Mouse (Mus musculus): Measurements from ENCODE around the gene Plcz1.

The Plcz1 gene

DNA sequence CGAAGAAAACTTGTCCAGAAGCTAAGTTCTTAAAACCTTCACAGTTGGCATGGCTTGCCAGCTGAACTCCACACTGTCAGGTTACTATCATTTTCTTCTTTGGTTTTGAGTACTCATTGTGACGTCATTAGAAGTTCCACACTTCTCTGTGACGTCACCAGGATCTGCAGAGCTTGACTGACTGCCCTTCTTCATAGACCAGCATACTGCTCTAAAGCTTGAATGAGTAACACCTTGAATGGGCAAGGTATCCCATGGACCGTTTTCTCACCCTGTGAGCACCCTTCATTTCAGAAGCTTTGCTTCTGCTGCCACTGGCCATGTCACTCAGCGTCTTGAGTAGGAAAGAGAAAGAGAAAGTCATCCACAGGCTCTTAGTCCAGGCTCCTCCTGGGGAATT, at the start of gene Plcz1:
Plcz1 (minus strand) TSS at position 101 of the 400 bp plus-strand sequence.
- no peak for DNase-seq

GRCm38 (mm10) chr6:140089855-140090254, 48.6 kb upstream of the Plcz1 start:
- no peak for DNase-seq

DNA sequence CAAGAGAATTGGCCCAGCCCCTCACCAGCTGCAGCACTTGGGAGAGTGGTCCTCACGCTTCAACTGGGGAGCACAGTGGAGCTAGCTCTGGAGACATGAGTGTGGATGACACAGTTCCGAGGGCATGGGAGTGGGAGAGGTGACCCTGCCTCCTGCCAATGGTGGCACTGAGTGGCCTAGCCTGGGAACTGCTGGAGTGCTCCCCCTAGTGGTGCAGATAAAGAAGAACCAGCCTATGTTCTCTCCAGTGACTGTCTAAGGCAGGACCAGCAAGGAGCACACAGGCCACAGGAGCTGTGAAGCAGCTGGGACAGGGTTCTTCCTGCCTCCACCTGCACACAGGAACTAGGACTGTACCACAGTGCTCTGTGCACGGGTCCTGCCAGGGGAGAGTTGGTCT, 40.5 kb upstream of the Plcz1 start:
- DNase-seq, result no peak

DNA sequence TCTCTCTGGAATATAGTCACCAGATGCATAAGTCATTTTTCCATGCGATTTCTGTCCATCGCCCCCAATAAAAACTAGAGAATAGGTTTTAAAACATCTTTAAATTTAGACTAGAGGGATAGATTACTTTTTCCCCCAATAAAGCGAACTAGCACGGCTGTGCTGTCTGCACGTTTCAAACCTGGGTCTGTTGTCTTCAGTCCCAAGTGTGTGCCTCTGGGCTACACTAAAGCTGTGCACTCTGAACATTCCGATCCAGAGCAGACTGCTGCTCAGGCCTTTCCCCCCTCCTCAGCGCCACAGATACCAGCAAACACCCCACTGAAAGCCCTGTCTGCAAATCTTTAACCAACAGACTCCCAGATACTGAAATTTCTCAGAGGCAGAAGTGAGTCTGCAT, 39.7 kb upstream of the Plcz1 start:
- no peak for DNase-seq

DNA sequence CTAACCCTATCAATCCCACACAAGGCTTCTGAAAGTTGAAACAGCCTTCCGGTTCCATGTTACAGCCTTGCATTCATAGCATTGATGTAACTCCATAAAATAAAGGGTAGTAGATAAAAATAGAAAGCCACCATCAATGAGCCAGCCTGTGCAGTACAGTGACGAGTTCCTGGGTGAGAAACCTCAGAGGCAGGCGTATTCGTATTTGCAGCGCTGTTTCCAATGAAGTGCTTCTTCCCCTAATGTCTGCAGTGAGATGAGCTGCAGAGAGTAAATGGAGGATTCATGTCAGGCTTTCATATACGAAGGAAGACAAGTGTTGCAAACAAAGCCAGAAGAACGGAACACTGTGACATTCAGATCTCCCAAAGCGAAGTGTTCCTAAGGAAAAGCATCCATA, 27.9 kb upstream of the Plcz1 start:
- DNase-seq, result no peak

- peak; percentile 53 for DNase-seq
Observed at GRCm38 (mm10) chr6:140054271-140054928, 13.1 kb upstream of the Plcz1 start.

DNA sequence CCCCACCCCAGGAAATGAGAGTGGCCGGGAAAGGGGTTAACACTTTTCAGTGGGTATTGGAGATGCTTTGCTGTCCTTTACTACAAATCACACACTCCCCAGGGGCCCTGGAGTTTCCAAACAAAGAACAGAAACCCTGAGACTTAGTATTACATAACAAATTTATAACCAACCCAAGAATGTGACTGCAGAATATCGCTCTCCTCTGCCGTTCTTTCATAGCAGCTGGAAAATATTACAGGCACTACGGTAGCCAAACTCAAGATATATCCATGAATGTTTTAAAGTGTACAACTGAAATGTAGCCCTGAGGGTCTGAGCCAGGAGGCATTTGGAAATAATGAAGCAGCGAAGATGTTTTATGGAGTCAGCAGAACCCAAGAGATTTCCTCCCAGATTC, 10.2 kb upstream of the Plcz1 start:
- DNase-seq, result peak; percentile 95

DNA sequence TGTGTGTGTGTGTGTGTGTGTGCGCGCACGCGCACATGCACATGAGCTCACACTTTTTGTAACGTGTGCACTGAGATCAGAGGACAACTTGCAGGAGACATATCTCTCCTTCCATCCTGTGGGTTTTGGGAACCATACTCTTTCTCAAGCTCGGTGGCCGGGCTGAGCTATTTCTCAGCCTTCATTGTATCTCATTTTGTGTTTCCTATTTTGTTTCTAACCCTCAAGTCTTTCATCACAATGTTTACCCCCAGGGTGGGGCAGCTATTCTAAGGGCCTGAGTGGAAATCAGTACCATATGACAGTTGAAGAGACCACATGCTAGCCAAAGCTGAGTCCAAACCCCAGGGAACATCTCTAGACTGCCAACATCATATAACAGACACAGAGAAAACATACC, 305 bp downstream of the Plcz1 start, which contains the start of gene Capza3:
Capza3 (plus strand) TSS at position 301 of the 400 bp plus-strand sequence.
- peak; percentile 58 for DNase-seq

DNA sequence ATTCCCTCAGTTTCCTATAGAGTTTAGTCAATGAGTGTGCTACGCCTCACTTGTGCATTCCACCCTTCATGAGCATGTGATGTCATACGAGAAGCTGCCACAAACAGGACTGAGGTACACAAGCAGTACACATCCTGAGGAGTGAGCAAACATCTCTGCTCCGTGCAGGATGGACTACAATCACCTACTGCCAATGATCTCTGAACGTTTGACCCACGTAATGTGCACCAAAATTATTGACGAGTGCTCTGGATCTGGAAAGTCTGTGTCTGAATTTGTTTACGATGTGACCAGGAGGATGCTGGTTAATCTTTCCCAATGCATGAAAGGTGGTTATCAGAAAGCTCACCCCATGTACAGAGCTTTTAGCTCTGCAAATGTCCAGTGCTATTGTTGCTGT, 16.9 kb downstream of the Plcz1 start:
- DNase-seq, result no peak

DNA sequence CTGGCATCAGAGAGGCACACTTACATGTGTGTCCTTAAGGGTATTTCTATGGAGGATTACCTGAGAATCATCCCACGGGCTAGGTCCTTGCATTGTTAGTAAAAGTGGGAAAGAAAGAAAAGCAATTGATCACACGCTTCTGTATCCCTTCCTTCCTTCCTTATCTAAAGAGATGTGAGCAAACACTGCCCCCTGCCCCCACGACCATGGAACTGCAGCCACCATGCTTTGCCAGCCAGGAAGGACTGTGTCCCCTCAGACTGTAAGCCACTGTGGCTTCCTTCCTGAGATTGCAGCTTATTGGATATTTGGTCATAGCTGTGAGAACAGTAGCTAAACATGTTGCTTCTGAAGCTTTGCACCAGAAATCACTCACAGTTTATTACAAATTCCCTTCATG, 36.1 kb downstream of the Plcz1 start:
- peak; percentile 50 for DNase-seq

- DNase-seq, result no peak
Observed at GRCm38 (mm10) chr6:139989597-139989996, 51.7 kb downstream of the Plcz1 start.

- DNase-seq, result no peak
Observed at GRCm38 (mm10) chr6:139989075-139989474, 52.2 kb downstream of the Plcz1 start.

- DNase-seq, result no peak
Observed at GRCm38 (mm10) chr6:139986564-139986963, 54.7 kb downstream of the Plcz1 start.

DNA sequence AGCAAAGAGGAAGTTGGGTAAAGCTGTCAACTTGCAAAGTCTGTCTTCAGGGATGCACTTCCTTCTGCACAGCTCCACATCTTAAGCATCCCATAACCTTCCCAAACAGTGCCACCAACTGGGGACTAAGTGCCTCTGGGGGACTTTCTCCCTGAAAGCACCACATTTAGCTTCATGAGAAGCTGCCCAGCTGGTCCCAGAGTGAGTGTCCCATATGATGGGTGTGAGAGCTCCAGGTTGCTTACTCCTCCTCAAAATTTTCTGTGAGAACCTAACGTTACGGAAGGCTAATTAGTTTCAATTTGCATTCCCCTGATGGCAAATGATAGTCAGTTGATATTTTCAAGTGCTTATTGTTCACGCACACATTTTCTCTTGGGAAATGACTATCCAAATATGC, 57.2 kb downstream of the Plcz1 start:
- peak; percentile 77 for DNase-seq

DNA sequence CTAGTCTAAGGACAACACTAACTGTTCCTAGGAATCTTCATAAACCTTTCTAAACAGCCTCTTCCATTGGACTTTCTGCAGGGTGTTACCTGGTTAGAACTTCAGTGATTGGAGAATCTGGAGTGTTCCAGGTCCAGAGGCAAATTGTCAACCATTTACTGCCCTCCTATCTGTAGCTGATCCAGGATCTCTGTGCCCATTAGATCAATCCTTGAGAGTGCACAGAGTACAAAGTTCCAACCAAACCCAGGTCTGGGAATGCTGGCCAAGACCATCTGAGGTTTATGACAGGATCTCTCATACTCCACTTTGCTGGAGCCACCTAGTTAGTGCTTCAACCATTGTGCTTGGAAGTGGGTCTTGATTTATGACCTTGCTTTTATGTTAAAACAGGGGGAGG, 60.2 kb downstream of the Plcz1 start:
- peak; percentile 33 for DNase-seq

GRCm38 (mm10) chr6:139978114-139978513, 63.1 kb downstream of the Plcz1 start:
- DNase-seq, result peak; percentile 90

- DNase-seq, result no peak
Observed at GRCm38 (mm10) chr6:139974668-139975067, 66.6 kb downstream of the Plcz1 start.

DNA sequence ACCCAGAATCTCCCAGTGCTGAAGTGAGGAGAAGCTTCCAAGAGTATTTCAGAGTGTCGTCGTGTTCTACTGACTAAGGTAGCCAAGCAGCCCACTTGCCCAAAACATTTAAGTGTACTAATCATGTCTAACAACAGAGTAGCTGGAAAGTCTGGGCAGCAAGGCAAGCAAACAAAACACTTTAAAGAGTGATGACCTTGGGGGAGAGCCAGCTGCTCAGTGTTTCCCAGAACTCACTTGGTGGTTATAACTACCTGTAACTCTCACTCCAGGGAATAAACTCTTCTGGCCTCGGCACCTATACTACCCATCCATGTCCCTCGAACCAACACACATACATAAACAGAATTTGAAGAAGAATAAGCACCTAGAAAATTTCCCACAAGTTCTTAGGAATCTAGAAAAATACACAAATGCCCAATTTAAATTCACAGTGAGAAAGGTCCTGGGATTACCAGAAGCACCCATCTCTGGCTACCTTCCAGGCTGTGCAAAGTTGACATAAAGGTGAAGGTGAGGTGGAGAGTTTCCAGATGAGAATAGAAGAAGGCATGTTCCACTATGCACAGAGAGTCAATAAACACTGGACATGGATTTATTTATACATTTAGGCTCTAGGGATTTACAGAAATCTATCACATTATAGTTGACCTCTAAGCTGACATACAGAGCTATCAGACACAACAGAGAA, 69.5 kb downstream of the Plcz1 start:
- DNase-seq, result no peak

DNA sequence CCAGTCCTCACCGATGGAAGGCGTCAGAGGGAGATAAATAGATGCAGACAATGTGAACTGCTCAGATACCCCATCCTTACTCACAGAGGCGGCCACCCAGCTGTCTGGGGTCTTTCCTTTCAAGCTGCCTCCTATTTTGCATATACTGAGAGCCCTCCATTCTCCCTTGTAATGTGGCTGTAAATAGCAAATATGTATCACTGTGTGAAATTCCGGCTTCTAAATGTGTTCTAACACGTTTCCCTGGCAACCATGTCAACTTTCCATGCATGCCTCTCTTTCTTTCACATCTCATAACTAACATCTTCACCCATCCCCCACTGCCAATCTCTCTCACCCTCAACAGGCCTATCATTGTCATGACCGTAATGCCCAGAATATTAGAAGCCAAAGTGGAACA, 74.6 kb downstream of the Plcz1 start:
- DNase-seq, result no peak

DNA sequence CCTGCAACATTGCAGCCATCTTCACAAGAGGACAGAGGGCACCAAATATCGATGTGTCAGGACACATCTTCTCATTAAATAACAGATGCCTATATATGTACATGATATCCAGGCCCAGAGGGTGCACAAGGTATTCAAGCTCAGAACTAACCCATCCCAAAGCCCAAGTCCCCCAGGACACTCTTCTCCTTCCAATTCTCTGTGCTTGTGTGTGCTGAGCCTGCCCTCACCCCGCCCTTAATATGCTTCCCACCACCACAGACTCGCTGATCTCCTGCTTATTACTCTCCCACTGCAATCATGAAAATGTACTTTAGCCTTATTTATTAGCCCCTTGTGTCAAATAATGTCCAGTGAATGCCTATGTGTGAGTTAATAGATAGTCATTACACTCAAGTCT, 76.4 kb downstream of the Plcz1 start:
- DNase-seq, result no peak

- DNase-seq, result peak; percentile 95
Observed at GRCm38 (mm10) chr6:139963775-139964174, 77.5 kb downstream of the Plcz1 start.

GRCm38 (mm10) chr6:139957531-139958241, 83.6 kb downstream of the Plcz1 start:
- no peak for DNase-seq

- no peak for DNase-seq
Observed at GRCm38 (mm10) chr6:139953596-139953995, 87.7 kb downstream of the Plcz1 start.
